Mouse (Mus musculus) c-Kit-negative CD71-positive TER-119-positive erythroid progenitor cells, embryonic 14.5 days (primary cell): ENCODE results near the gene Gna12.

Source experiments
- DNase-seq: peaks from one replicate; pipeline ENCODE4 v3.0.0-alpha.2; 2013; ENCODE audit warnings: low read depth, low spot score

The Gna12 gene

GRCm38 (mm10) chr5:140827413-140827812 lies 2.8 kb downstream of the Gna12 start:
- no peak for DNase-seq

- no peak for DNase-seq
These were observed 3.4 kb downstream of the Gna12 start for GRCm38 (mm10) chr5:140826796-140827195.

- no peak for DNase-seq
These were observed 4.1 kb downstream of the Gna12 start for GRCm38 (mm10) chr5:140826118-140826517.

DNA sequence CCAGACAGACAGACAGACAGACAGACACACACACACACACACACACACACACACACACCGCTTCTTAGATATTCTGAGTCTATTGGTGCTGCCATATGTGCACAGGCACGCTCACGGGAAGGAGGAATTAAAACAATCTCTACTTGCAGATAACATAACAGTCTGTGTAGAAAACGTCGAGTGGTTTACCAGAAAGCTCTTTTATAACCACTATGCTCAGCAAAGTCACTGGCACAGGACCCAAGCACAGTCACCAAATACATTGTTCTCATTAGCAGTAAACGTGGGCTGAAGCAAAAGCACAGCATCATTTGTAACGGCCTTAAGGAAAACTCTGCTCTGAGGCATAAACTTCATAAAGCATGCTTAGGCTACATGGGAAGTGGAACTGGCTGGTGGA lies 6.1 kb downstream of the Gna12 start:
- DNase-seq: no peak

DNA sequence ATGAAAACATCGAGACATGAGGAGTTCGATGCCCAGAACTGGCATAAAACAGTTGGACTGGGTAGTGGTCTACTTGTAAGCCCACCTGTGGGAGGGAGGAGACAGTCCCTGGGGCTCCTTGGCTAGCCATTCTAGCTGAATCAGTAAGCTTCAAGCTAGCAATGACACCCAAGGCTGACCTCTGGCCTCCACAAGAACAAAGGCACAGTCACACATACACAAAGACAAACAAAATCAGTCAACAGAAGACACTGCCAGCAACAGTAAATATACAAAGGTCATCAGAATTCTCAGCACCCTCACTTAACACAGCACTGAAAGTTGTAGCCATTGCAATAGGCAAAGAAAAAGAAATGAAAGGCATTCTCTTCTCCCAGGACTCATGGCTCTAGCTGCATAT lies 6.8 kb downstream of the Gna12 start:
- no peak for DNase-seq

DNA sequence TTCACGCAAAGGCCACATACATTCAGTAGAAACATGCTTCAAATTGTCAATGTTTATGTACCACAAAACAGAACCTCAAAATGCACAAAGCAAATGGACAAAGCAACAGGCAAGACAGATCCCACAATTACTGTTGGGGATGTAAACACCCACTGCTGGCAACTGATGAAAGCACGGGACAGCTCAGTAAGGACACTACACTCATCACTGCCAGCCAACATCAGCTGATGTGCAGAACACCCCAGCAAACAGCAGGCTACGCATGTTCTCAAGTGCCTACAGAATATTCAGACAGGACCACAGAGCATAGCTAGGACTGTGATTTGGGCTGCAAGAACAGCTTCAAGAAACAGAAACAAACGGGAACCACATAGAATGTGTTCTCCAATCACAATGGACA lies 8.3 kb downstream of the Gna12 start:
- no peak for DNase-seq

DNA sequence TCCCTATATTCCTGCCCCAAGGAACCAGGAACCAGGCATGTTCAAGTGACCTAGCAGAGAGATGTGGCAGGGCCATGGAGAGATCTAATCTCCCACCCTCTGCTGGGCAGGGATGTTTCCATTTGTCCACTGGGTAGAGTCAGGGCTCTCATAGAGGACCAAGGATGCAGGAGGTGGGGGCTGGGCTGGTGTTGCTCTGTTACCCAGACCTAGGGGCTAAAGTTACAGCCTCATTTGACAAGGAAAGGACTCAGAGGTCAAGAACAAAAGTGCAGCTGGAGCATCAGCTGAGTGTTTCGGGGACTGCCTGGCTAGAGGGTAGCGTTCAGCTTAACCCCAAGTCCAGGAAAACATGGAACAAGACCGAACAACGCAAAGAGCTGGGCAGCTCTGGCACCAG lies 9.7 kb downstream of the Gna12 start:
- no peak for DNase-seq

DNA sequence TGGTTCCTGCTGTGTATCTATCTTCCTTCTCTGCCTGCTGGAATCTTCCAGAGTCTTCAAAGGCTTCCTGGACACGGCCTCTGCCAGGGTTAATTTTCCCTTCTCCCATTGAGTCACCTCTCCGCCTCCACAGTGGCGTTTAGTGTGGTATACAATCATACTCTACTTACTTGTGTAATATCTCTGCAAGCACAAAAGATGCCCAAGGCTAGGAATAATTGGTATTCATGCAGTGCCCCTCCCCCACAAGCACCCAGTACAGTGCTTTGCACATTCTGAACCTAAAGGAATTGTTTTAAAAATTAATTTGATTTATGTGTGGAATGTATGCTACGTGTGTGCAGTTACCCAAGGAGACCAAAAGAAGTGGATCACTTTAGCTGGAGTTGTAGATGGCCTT lies 10.6 kb downstream of the Gna12 start:
- no peak for DNase-seq

DNA sequence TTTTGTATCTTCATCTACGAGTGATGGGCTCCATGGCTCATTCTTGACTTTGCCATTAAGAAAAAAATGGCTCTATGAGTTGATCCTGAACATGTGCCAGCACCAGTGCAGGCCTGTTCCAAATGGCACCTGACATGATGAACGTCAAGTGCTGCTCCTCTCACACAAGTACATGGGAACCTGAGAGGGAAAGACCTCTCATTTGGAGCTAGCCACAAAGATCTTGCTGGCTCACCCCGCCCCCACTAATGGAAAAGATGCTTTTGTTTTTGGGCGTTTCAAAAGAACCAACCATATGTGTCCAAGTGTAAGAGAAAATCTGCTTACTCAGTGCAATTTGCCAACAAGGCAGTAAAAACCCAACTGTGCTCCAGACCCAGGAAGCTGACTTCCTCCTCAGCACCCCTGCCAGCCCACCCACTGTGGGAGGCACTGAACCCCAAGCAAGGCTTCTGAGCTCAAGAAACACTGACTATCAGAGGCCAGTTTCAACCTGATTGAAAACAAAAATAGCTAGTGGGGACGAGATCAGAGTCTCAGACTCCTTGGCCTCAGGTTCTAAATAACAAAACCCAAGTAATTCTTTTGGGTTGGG lies 11.7 kb downstream of the Gna12 start:
- DNase-seq: no peak

- no peak for DNase-seq
These were observed 13.2 kb downstream of the Gna12 start for GRCm38 (mm10) chr5:140816950-140817568.

DNA sequence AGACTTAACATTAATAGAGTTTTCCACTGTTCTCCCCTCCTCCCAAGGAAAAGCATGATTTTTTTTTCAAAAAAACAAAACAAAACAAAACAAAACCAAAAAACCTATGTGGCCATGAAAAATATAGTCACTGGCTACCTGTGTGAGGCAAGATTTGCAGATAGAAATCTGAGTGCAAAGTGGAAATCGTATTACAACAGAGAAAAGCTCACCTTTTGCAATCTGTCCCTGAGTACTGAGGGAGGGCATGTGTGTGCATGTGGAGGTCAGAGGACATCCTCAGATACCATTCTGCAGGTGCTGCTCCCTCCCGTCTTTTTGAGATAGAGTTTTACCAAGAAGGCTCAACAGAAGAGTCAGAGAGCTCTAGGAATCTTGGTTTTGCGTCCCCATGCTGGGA lies 14.2 kb downstream of the Gna12 start:
- no peak for DNase-seq

- DNase-seq: no peak
These were observed 15.0 kb downstream of the Gna12 start for GRCm38 (mm10) chr5:140815059-140815728.

DNA sequence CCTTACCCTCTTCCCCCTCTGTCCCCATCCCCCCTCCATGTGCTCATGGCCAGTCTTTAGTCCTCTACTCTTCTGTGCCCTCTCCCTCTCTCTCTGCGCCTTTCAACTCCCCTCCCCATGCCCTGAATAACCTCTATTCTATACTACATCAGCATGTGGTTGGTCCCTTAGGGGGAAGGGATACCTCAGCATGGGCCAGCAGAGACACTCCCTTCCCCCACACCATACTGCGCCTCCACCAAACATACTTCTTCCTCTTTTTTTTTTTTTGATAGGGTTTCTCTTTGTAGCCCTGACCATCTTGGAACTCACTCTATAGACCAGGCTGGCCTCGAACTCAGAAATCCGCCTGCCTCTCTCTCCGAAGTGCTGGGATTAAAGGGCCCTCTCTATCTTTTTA lies 15.8 kb downstream of the Gna12 start:
- no peak for DNase-seq

DNA sequence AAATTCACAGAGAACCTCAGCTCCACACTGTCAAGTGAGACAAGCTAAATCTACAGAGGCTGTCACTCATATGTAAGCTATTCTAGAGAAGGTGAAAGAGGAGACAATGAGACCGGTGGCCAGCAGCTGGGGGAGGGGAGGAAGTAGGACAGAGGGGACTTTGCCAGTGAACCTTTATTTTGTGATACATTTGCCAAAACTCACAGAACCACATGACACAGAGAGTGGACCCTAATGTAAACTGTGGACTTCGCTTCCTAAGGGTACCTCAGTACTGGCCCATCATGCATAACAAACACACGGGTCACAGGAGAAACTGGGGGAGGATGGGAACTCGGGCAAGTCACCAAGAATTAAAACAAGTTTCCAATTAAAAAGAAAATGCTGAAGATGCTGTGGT lies 17.5 kb downstream of the Gna12 start:
- no peak for DNase-seq

GRCm38 (mm10) chr5:140812063-140812462 lies 18.2 kb downstream of the Gna12 start:
- DNase-seq: no peak

GRCm38 (mm10) chr5:140811390-140811789 lies 18.8 kb downstream of the Gna12 start:
- no peak for DNase-seq

- DNase-seq: no peak
These were observed 23.3 kb downstream of the Gna12 start for GRCm38 (mm10) chr5:140806939-140807338.

DNA sequence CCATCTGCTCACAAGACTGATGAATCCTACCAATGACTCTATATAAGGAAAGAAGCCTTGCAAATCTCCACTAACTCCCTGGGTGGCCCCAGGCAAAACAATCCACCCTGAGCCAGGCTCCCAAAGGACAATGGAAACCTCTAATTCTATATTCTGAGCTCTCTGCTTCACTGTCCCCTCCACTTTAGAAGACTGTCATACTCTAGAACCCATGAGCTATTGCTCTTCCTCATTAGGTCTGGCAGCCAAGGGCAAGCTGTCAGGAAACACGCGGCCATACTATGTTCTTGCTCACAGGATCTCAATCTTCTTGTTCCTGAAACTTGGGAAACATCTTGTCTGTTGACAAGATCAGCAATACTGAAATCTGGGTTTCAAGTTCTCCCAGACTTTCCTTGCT lies 24.0 kb downstream of the Gna12 start:
- no peak for DNase-seq

DNA sequence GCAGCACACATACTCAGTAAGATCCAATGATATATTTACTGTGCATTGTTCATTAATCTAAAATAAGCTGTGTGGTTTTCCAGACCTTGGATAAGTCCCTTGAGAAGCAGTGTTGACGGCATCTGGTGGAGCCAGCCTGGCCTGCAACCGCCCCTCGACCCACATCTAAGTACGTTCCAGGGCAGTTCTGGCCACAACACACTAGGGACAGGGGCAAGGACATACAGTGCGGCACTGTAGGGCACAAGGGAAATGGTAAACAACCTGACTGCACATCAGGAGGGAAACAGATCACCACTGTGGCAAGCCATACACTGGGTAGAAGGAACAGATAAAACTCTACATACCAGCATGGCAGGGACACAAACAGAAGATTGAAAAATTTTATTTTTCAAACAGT lies 28.4 kb downstream of the Gna12 start:
- DNase-seq: no peak

DNA sequence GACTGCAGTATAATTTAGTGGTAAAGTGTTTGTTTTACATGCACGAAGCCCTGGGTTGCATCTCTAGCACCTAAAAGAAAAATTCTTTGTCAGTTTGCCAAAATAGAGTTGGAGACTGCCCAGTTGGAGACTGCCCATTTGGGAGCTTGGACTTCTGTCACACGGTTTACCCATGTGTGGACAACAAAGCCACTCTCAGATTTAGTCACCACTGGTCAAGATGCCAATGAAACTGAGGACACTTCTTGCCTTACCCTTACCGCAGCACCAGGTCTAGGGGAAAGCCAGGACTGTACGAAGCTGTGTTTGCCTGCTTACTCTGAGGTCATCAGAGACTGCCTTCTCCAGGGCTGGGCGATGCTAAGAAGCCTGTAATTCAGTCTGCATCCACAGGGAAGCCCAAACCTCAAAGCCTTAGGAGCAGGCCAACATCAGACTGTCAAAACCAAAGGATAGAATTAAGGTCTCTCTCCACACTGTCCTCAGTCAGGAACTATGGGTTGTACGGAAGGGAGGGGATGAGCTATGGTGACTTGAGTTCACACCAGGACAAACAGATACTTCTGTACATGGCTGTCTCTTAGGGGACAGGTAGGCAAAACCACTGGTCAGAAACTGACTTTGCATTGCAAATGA lies 29.8 kb downstream of the Gna12 start:
- no peak for DNase-seq

GRCm38 (mm10) chr5:140799190-140799589 lies 31.0 kb downstream of the Gna12 start:
- DNase-seq: no peak

DNA sequence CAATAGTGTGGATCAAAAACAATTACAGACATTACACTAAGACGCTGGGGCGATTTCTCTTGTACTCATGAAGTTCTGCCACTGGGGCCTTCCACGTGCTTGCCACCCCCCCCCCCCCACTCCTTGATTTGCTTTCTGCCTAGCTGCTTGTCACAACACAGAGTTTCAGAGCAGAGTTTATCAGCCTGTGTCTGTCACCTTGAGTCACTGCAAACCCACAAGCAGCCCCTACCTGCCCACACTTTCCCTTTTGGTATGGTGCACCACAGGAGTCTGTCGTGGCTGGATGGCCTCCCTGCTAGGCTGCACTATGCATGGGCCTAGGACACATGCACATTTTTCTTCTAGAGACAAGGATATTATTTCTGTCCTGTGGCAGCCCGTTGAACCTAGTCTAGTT lies 31.5 kb downstream of the Gna12 start:
- DNase-seq: no peak

GRCm38 (mm10) chr5:140798158-140798557 lies 32.1 kb downstream of the Gna12 start:
- no peak for DNase-seq
